Mouse (Mus musculus): ENCODE measurements around the gene Birc7.

Birc7 gene

GRCm38 (mm10) chr2:180928723-180929122 is at the start of gene Birc7:
TSS of gene Birc7 (plus strand) at chr2:180929023.
- no peak for DNase-seq (ENCODE audit: inconsistent age in 2 of 2, low spot score in 1 of 2)

- DNase-seq (ENCODE audit: inconsistent age in 2 of 2, low spot score in 1 of 2), result no peak
Measured at GRCm38 (mm10) chr2:180879365-180880067, 49.3 kb upstream of the Birc7 start.

- no peak for DNase-seq (ENCODE audit: inconsistent age in 2 of 2, low spot score in 1 of 2)
Measured at GRCm38 (mm10) chr2:180881281-180881680, 47.5 kb upstream of the Birc7 start.

- no peak for DNase-seq (ENCODE audit: inconsistent age in 2 of 2, low spot score in 1 of 2)
Measured at GRCm38 (mm10) chr2:180885270-180885669, 43.6 kb upstream of the Birc7 start.

- DNase-seq (ENCODE audit: inconsistent age in 2 of 2, low spot score in 1 of 2), result no peak
Measured at GRCm38 (mm10) chr2:180889271-180889920, 39.4 kb upstream of the Birc7 start.

GRCm38 (mm10) chr2:180889921-180890280 is 38.9 kb upstream of the Birc7 start:
- no peak for DNase-seq (ENCODE audit: inconsistent age in 2 of 2, low spot score in 1 of 2)

GRCm38 (mm10) chr2:180890422-180891074 is 38.3 kb upstream of the Birc7 start:
- DNase-seq (ENCODE audit: inconsistent age in 2 of 2, low spot score in 1 of 2), result no peak

GRCm38 (mm10) chr2:180891075-180891834 is 37.6 kb upstream of the Birc7 start:
- no peak for DNase-seq (ENCODE audit: inconsistent age in 2 of 2, low spot score in 1 of 2)

GRCm38 (mm10) chr2:180891835-180892323 is 36.9 kb upstream of the Birc7 start:
- no peak for DNase-seq (ENCODE audit: inconsistent age in 2 of 2, low spot score in 1 of 2)

- peak; percentile 31 to 62 for DNase-seq (ENCODE audit: inconsistent age in 2 of 2, low spot score in 1 of 2)
Measured at GRCm38 (mm10) chr2:180892841-180893521, 35.8 kb upstream of the Birc7 start.

- DNase-seq (ENCODE audit: inconsistent age in 2 of 2, low spot score in 1 of 2), result peak in 1 of 2 experiments; percentile 54
Measured at GRCm38 (mm10) chr2:180893537-180894028, 35.2 kb upstream of the Birc7 start.

- peak; percentile 46 to 80 for DNase-seq (ENCODE audit: inconsistent age in 2 of 2, low spot score in 1 of 2)
Measured at GRCm38 (mm10) chr2:180894029-180894623, 34.7 kb upstream of the Birc7 start.

- DNase-seq (ENCODE audit: inconsistent age in 2 of 2, low spot score in 1 of 2), result peak; percentile 51 to 81
Measured at GRCm38 (mm10) chr2:180894734-180895133, 34.1 kb upstream of the Birc7 start.

GRCm38 (mm10) chr2:180895321-180895720 is 33.5 kb upstream of the Birc7 start:
- no peak for DNase-seq (ENCODE audit: inconsistent age in 2 of 2, low spot score in 1 of 2)

- no peak for DNase-seq (ENCODE audit: inconsistent age in 2 of 2, low spot score in 1 of 2)
Measured at GRCm38 (mm10) chr2:180895837-180896525, 32.8 kb upstream of the Birc7 start.

GRCm38 (mm10) chr2:180896819-180897625 is 31.8 kb upstream of the Birc7 start:
- no peak for DNase-seq (ENCODE audit: inconsistent age in 2 of 2, low spot score in 1 of 2)

- no peak for DNase-seq (ENCODE audit: inconsistent age in 2 of 2, low spot score in 1 of 2)
Measured at GRCm38 (mm10) chr2:180897857-180898256, 31.0 kb upstream of the Birc7 start.

GRCm38 (mm10) chr2:180902086-180902485 is 26.7 kb upstream of the Birc7 start:
- DNase-seq (ENCODE audit: inconsistent age in 2 of 2, low spot score in 1 of 2), result no peak

Data from adrenal gland, adult (tissue).